Mouse (Mus musculus): ENCODE measurements at regions not wholly inside any gene's neighbourhood (a gene's known extent, or its start where the extent isn't known, plus 50 kb on each side); places are given as distances from the start of the nearest gene placed in this dataset.

DNA sequence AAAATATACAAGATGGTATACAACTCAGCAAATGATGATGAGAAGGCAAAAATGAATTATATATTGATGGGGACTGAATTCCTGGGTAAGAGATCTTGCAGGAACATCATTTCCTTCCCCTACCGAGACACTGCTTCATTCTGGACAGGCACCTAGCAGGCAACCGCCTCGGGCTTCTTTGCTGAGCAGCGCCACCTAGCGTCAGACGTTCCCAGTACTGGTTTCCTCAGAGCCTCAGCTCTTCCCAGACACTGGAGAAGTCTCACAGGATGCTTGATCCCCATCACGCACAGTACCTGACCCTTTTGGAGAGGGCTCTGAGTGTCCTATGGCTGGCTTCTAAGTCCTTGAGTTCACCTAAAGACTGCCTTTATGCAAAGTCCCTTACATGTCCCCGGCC, 80.8 kb upstream of the Arrdc4 start:
- Histone ChIP-seq H3K36me3 (ENCODE audit: control insufficient read depth, insufficient read depth, low read length) (no peaks in the 10 kb centered on the region), H3K27me3 (ENCODE audit: control insufficient read depth, insufficient read depth, low read length) (no peaks in the 10 kb centered on the region), H3K4me3 (ENCODE audit: extremely low read depth, insufficient read depth, insufficient read length) (no peak overlapping the region), H3K4me1 (ENCODE audit: control insufficient read depth, insufficient read depth, insufficient read length) (no peaks in the 10 kb centered on the region), H3K27ac (ENCODE audit: insufficient read depth, low read length) (no peak overlapping the region)
- WGBS, result 14% methylated on average over 8 of the region's 8 CpGs
- peak; percentile 38; the same call in 1 of the 2 replicates for TF ChIP-seq CTCF (IDR thresholded peaks at IDR 0.05; ENCODE audit: extremely low read depth, insufficient read depth, insufficient read length, insufficient replicate concordance)
- TF ChIP-seq POLR2A (IDR thresholded peaks at IDR 0.05; ENCODE audit: low read depth, low read length), result no peak
- peak in 1 of 2 experiments; percentile 24 for DNase-seq (ENCODE audit: low read depth in 1 of 2, low spot score in 2 of 2)

DNA sequence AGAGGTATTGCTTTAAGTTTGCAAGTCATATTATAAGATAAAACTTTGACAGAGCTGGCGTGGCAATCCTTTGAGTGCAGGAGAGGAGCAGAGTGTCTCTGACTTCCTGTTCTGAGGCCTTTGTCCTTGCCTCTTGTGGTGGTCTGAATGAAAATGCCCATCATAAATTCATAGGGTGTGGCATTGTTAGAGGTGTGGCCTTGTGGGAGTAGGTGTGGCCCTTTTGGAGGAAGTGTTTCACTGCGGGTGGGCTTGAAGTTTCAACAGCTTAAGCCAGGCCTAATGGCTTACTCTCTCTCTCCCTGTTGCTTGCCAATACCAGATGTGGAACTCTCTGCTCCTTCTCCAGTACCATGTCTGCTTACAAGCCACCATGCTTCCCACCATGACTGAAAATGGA, 75.4 kb upstream of the Arrdc4 start:
- Histone ChIP-seq H3K4me3 (ENCODE audit: extremely low read depth, insufficient read depth, insufficient read length) (no peak overlapping the region), H3K27me3 (ENCODE audit: control insufficient read depth, insufficient read depth, low read length) (no peaks in the 10 kb centered on the region), H3K27ac (ENCODE audit: insufficient read depth, low read length) (no peak overlapping the region), H3K36me3 (ENCODE audit: control insufficient read depth, insufficient read depth, low read length) (no peaks in the 10 kb centered on the region), H3K4me1 (ENCODE audit: control insufficient read depth, insufficient read depth, insufficient read length) (no peaks in the 10 kb centered on the region)
- TF ChIP-seq CTCF (IDR thresholded peaks at IDR 0.05; ENCODE audit: extremely low read depth, insufficient read depth, insufficient read length, insufficient replicate concordance), result no peak
- no peak for TF ChIP-seq POLR2A (IDR thresholded peaks at IDR 0.05; ENCODE audit: low read depth, low read length)
- WGBS, result 53% methylated on average over 2 of the region's 2 CpGs
- no peak for DNase-seq (ENCODE audit: low read depth in 1 of 2, low spot score in 2 of 2)

DNA sequence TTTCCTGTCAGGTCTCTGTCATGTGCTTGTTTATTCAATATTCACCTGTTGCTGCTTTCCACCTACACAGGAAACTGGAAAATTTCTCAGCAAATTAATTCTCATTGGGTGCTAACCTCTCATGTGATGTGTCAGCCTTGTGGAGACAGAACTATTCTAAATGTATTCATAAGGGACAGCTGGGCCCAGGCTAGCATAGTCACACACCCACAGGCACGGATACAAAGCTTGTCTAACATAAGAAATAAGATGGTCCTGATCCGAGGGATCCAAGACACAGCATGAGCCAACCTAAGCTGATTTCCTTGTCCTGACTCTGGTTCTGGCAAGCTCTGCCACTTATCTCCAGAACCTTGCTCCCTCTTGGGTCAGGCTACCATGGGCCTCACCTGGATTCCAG, 74.6 kb upstream of the Arrdc4 start:
- H3K4me1 ChIP-seq (ENCODE audit: control insufficient read depth, insufficient read depth, insufficient read length), result no peaks in the 10 kb centered on the region
- TF ChIP-seq POLR2A (IDR thresholded peaks at IDR 0.05; ENCODE audit: low read depth, low read length), result no peak
- TF ChIP-seq CTCF (IDR thresholded peaks at IDR 0.05; ENCODE audit: extremely low read depth, insufficient read depth, insufficient read length, insufficient replicate concordance), result no peak
- DNase-seq (ENCODE audit: low read depth in 1 of 2, low spot score in 2 of 2), result no peak
- H3K27ac ChIP-seq (ENCODE audit: insufficient read depth, low read length), result no peak overlapping the region
- H3K27me3 ChIP-seq (ENCODE audit: control insufficient read depth, insufficient read depth, low read length), result no peaks in the 10 kb centered on the region
- 83% methylated on average over 2 of the region's 2 CpGs for WGBS
- no peak overlapping the region for H3K4me3 ChIP-seq (ENCODE audit: extremely low read depth, insufficient read depth, insufficient read length)
- H3K36me3 ChIP-seq (ENCODE audit: control insufficient read depth, insufficient read depth, low read length), result no peaks in the 10 kb centered on the region

DNA sequence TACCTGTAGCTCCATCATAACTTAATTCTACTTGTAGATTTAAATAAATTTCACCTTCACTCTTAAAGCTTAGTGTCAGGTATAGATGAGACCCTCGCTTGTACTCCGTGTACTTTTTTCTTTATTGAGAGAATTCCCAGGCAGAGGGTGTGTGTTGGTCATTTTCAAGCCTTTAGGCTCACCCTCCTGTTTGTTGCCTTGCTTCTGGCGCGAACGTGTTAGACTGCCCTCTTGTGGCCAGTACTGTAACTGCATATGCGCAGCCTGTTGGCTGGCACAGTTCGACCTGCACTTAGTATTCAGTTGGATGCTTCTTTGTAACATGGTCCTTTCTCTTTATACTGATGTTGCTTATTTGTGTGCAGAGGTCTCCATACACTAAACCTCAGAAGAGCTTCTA, 74.1 kb upstream of the Arrdc4 start:
- TF ChIP-seq CTCF (IDR thresholded peaks at IDR 0.05; ENCODE audit: extremely low read depth, insufficient read depth, insufficient read length, insufficient replicate concordance), result peak; percentile 67; the same call in 1 of the 2 replicates
- no peak for TF ChIP-seq POLR2A (IDR thresholded peaks at IDR 0.05; ENCODE audit: low read depth, low read length)
- DNase-seq (ENCODE audit: low read depth in 1 of 2, low spot score in 2 of 2), result no peak
- Histone ChIP-seq H3K27me3 (ENCODE audit: control insufficient read depth, insufficient read depth, low read length) (no peaks in the 10 kb centered on the region), H3K27ac (ENCODE audit: insufficient read depth, low read length) (no peak overlapping the region), H3K4me1 (ENCODE audit: control insufficient read depth, insufficient read depth, insufficient read length) (no peaks in the 10 kb centered on the region), H3K36me3 (ENCODE audit: control insufficient read depth, insufficient read depth, low read length) (no peaks in the 10 kb centered on the region), H3K4me3 (ENCODE audit: extremely low read depth, insufficient read depth, insufficient read length) (no peak overlapping the region)
- 6% methylated on average over 7 of the region's 7 CpGs for whole genome bisulfite sequencing

DNA sequence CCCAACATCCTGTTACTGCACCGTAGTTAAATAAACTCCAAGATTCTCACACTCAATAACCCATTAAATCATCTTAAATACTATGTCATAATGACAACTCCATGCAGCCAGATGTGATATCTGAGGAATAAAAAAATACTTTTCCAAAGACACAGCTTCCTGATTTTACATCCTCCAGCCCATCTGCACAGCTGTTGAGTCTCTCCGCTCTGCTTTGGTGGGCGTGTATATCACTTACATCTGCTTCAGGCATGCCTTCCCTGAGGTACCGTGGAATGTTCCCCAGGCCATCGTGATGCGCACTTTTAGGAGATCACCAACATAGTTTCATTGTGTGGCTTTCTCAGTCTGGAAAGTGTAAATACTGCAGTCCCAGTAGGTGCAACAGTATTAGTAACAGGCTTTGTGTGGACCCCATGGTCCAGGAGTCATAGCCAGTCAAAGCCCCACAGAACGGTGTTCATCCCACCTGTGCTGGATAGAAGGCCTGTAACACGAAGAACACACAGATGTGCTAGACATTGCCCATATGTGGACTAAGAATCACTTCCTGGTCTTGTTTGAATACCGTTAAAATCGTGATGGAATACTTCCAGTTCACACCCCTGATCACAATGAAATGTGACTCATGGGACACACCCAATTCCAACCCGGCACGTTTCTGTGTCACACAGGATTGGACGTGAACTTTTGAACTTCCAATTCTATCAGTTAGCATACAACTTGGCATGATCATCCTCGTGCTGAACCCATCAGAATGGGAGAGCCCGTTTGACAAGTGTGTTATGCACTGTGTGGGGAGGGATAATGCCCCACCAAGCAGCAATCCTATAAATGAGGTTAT, 66.0 kb upstream of the Arrdc4 start:
- H3K36me3 ChIP-seq (ENCODE audit: control insufficient read depth, insufficient read depth, low read length), result no peaks in the 10 kb centered on the region
- no peak overlapping the region for H3K4me3 ChIP-seq (ENCODE audit: extremely low read depth, insufficient read depth, insufficient read length)
- TF ChIP-seq POLR2A (IDR thresholded peaks at IDR 0.05; ENCODE audit: low read depth, low read length), result no peak
- TF ChIP-seq CTCF (IDR thresholded peaks at IDR 0.05; ENCODE audit: extremely low read depth, insufficient read depth, insufficient read length, insufficient replicate concordance), result no peak
- H3K27ac ChIP-seq (ENCODE audit: insufficient read depth, low read length), result no peak overlapping the region
- H3K4me1 ChIP-seq (ENCODE audit: control insufficient read depth, insufficient read depth, insufficient read length), result no peaks in the 10 kb centered on the region
- WGBS, result 87% methylated on average over 15 of the region's 15 CpGs
- DNase-seq (ENCODE audit: low read depth in 1 of 2, low spot score in 2 of 2), result no peak
- no peaks in the 10 kb centered on the region for H3K27me3 ChIP-seq (ENCODE audit: control insufficient read depth, insufficient read depth, low read length)

DNA sequence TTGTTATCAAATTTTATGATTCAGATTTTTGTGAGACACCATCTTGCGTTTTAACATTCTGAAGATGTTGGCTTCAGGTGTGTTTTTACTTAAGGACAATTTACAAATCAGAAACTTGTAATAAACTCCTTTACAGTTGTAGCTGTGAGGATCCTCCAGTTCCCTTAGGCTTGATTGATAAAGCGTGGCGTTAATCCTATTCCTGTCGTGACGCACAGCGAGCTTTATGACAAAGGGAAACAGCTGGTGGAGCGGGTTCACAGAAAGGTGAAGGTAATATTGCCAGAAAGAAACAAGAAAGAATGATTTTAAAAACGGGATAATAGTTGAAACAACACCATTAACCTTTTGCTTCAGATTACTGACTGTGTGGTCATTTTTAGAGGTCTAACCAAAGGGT, 60.7 kb upstream of the Arrdc4 start:
- TF ChIP-seq CTCF (IDR thresholded peaks at IDR 0.05; ENCODE audit: extremely low read depth, insufficient read depth, insufficient read length, insufficient replicate concordance), result no peak
- TF ChIP-seq POLR2A (IDR thresholded peaks at IDR 0.05; ENCODE audit: low read depth, low read length), result no peak
- H3K36me3 ChIP-seq (ENCODE audit: control insufficient read depth, insufficient read depth, low read length), result no peaks in the 10 kb centered on the region
- no peak for DNase-seq (ENCODE audit: low read depth in 1 of 2, low spot score in 2 of 2)
- H3K27ac ChIP-seq (ENCODE audit: insufficient read depth, low read length), result no peak overlapping the region
- H3K27me3 ChIP-seq (ENCODE audit: control insufficient read depth, insufficient read depth, low read length), result no peaks in the 10 kb centered on the region
- no peak overlapping the region for H3K4me3 ChIP-seq (ENCODE audit: extremely low read depth, insufficient read depth, insufficient read length)
- H3K4me1 ChIP-seq (ENCODE audit: control insufficient read depth, insufficient read depth, insufficient read length), result no peaks in the 10 kb centered on the region
- 76% methylated on average over 8 of the region's 8 CpGs for WGBS

Measured in spleen, adult 2 months (tissue).